19 mouse cellular contexts compared by ENCODE assay signal in the genomic region with DNA sequence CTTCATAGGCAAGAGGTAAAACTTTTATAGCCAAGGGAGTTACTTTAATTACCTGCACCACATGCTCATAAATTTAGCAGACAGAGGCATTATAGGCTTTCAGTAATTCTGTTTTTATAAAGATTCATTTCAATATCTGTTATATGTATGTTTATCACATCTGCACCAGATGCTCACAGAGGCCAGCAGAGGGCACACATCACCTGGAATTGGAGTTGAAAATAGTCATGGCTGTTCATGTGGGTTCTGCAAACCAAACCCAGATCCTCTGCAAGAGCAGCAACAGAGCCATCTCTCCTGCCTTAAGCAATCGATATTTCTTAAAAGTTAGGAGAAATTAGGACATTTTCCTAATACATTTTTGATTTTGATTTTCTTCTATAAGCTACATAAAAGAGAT.
DNase-seq lines count a peak whose midpoint lies in the region; TF ChIP-seq lines count a peak whose summit lies in the region.
"Had no signal": no experiment of that assay in that cellular context is flagged by ENCODE, and none has a peak within 500 bp of the region (broad histone marks: within the 10 kb centered on the region; RNA-seq: fewer than 3 reads in every experiment).

No protein-coding gene starts in this region.

- DNase-seq in embryo, embryonic 10 days (ENCODE audit: low spot score), result peak; percentile 6
- DNase-seq in embryo, embryonic 9.5 days (ENCODE audit: extremely low spot score), result no peak
- no peak for DNase-seq in layer of hippocampus, adult 2 months (ENCODE audit: low spot score in 2 of 2)
- DNase-seq in layer of hippocampus, adult 11-12 months (ENCODE audit: low spot score), result no peak
- DNase-seq in ES-CJ7 (ENCODE audit: low read depth, low spot score), result peak; percentile 43
- peak; percentile 3 for DNase-seq in embryo, embryonic 11 days
- no peak for DNase-seq in cerebellum, adult 9-10 months
- DNase-seq in left cerebral cortex, adult 8-10 months (ENCODE audit: low spot score in 2 of 2), result no peak
- DNase-seq: adrenal gland, adult 8-10 months; cerebellum, adult 11 months; cerebellum, postnatal 36 days; kidney, adult 18-20 months; lung, postnatal 14 days; spleen, adult 18-20 months had no signal

- H3K27ac ChIP-seq in layer of hippocampus, adult 2 months, result no peak overlapping the region
- H3K27ac ChIP-seq: embryonic facial prominence, embryonic 15.5 days; forebrain, embryonic 10.5 days; hindbrain, embryonic 12.5 days; liver, embryonic 15.5 days; neural tube, embryonic 12.5 days had no signal

- peak; percentile 17 for TF ChIP-seq CTCF in layer of hippocampus, adult 2 months (conservative IDR thresholded peaks at IDR 0.05)

- no peak overlapping the region for H3K4me3 ChIP-seq in layer of hippocampus, adult 2 months
- H3K4me3 ChIP-seq: embryonic facial prominence, embryonic 15.5 days; forebrain, embryonic 10.5 days; hindbrain, embryonic 12.5 days; liver, embryonic 15.5 days; neural tube, embryonic 12.5 days had no signal

Comparison
In these comparisons a context has a peak if more than half of its experiments do, and no peak if none do; other contexts are left out.
1. DNase-seq: peak in embryo, embryonic 10 days (single experiment), ES-CJ7 (single experiment) and embryo, embryonic 11 days (single experiment); none in embryo, embryonic 9.5 days (single experiment), layer of hippocampus, adult 2 months (0 of 2), layer of hippocampus, adult 11-12 months (single experiment), cerebellum, adult 9-10 months (single experiment) and left cerebral cortex, adult 8-10 months (0 of 2).